In genomic region chr12:98317718-98318340, GRCm38 (mm10) we compare ENCODE assay signal across 27 mouse cellular contexts. TPM values are rescaled to one million over a fixed set of nuclear protein-coding genes. Genes with fewer than 3 reads are reported as not detected.
"Had no signal": no experiment of that assay in that cellular context is flagged by ENCODE, and none has a peak within 500 bp of the region (broad histone marks: within the 10 kb centered on the region; RNA-seq: fewer than 3 reads in every experiment).

No protein-coding gene starts in this region.

- H3K9me3 ChIP-seq: heart, embryonic 13.5 days; heart, embryonic 15.5 days; kidney, embryonic 15.5 days; limb, embryonic 13.5 days; limb, embryonic 15.5 days had no signal

- ATAC-seq: forebrain, postnatal 0 days; hindbrain, postnatal 0 days; intestine, embryonic 16.5 days had no signal

- H3K27ac ChIP-seq: heart, embryonic 13.5 days; heart, embryonic 15.5 days; hindbrain, embryonic 14.5 days; hindbrain, postnatal 0 days; kidney, embryonic 15.5 days; kidney, postnatal 0 days; limb, embryonic 13.5 days; limb, embryonic 15.5 days had no signal

- DNase-seq: forebrain, postnatal 0 days; gastrocnemius, postnatal 14 days; gastrocnemius, postnatal 36 days; heart, adult 18-20 months; heart, postnatal 14 days; heart, postnatal 36 days; kidney, adult 11 months; kidney, adult 2 months; kidney, adult 9 months; kidney, postnatal 14 days; kidney, postnatal 36 days; layer of hippocampus, adult 9-11 months; layer of hippocampus, postnatal 36 days; left cerebral cortex, postnatal 4 days had no signal

- H3K27me3 ChIP-seq: heart, embryonic 13.5 days; heart, embryonic 15.5 days; kidney, embryonic 15.5 days; limb, embryonic 13.5 days; limb, embryonic 15.5 days had no signal

- H3K4me2 ChIP-seq: heart, embryonic 11.5 days; heart, embryonic 13.5 days; heart, embryonic 15.5 days; hindbrain, embryonic 14.5 days; kidney, embryonic 15.5 days; limb, embryonic 13.5 days; limb, embryonic 15.5 days had no signal

- H3K9ac ChIP-seq: forebrain, postnatal 0 days; heart, embryonic 13.5 days; heart, embryonic 15.5 days; hindbrain, embryonic 14.5 days; kidney, embryonic 15.5 days; limb, embryonic 13.5 days; limb, embryonic 15.5 days had no signal

- H3K4me3 ChIP-seq: heart, embryonic 13.5 days; heart, embryonic 15.5 days; kidney, embryonic 15.5 days; limb, embryonic 13.5 days; limb, embryonic 15.5 days had no signal

- H3K36me3 ChIP-seq: heart, embryonic 13.5 days; heart, embryonic 15.5 days; kidney, embryonic 15.5 days; limb, embryonic 13.5 days; limb, embryonic 15.5 days had no signal

- H3K4me1 ChIP-seq: heart, embryonic 13.5 days; heart, embryonic 15.5 days; kidney, embryonic 15.5 days; limb, embryonic 13.5 days; limb, embryonic 15.5 days had no signal

RNA-seq across cellular contexts. Expression of gene Gpr65, which starts 49.4 kb away (rescaled TPM):
- total RNA-seq: layer of hippocampus, adult 18-20 months; layer of hippocampus, postnatal 36 days; left cerebral cortex, adult 18-20 months; left cerebral cortex, postnatal 25 days had no signal
